Mouse (Mus musculus) inflammation-experienced regulatory T-cells, adult 16 weeks (primary cell): ENCODE results near the gene Adat3. TPM values are rescaled to one million over a fixed set of nuclear protein-coding genes. Genes with fewer than 3 reads are reported as not detected.

Source experiments
- polyA plus RNA-seq: library from polyadenylated mRNA; unstranded; fragments of 100-300 nt; shearing (Covaris generic); gene quantifications from one replicate; pipeline ENCODE4 v1.2.1, GENCODE M21; 2017

Adat3 gene
- 6.4 TPM for polyA plus RNA-seq

GRCm38 (mm10) chr10:80602698-80603325, at the start of gene Adat3, which contains the start of gene Scamp4:
Gene Adat3, plus strand, starts transcription at chr10:80602880.
Gene Scamp4, plus strand, starts transcription at chr10:80602872.

GRCm38 (mm10) chr10:80561116-80561944, 41.4 kb upstream of the Adat3 start, which contains the start of gene Rexo1:
Gene Rexo1, minus strand, starts transcription at chr10:80561560.

GRCm38 (mm10) chr10:80577195-80578130, 25.2 kb upstream of the Adat3 start, which contains the start of gene Klf16:
Gene Klf16, minus strand, starts transcription at chr10:80577321.

GRCm38 (mm10) chr10:80589879-80590854, 12.5 kb upstream of the Adat3 start, which contains the start of gene Abhd17a:
Gene Abhd17a, minus strand, starts transcription at chr10:80590341.

GRCm38 (mm10) chr10:80605721-80606120, 3.0 kb downstream of the Adat3 start, which contains the start of gene Gm49322:
Gene Gm49322, plus strand, starts transcription at chr10:80606021.

GRCm38 (mm10) chr10:80622661-80623456, 20.2 kb downstream of the Adat3 start, which contains the start of gene Csnk1g2:
Gene Csnk1g2, plus strand, starts transcription at chr10:80622838.

GRCm38 (mm10) chr10:80656863-80657623, 54.4 kb downstream of the Adat3 start, which contains the start of gene Btbd2:
Gene Btbd2, minus strand, starts transcription at chr10:80657071.

Other genes with a start within 250 kb of the Adat3 start
- gene Plk5, start 246.4 kb upstream of the Adat3 start, polyA plus RNA-seq: not detected
- 0.29 TPM for gene Mex3d, start 215.2 kb upstream of the Adat3 start, polyA plus RNA-seq
- gene Mbd3, start 203.3 kb upstream of the Adat3 start, polyA plus RNA-seq: 34.4 TPM
- gene Uqcr11, start 196.1 kb upstream of the Adat3 start, polyA plus RNA-seq: 258 TPM
- gene Tcf3, start 169.2 kb upstream of the Adat3 start, polyA plus RNA-seq: 31.6 TPM
- not detected for gene Onecut3, start 108.0 kb upstream of the Adat3 start, polyA plus RNA-seq
- not detected for gene Atp8b3, start 63.8 kb upstream of the Adat3 start, polyA plus RNA-seq
- 59.7 TPM for gene Rexo1, start 41.3 kb upstream of the Adat3 start, polyA plus RNA-seq
- 1.1 TPM for gene Klf16, start 25.6 kb upstream of the Adat3 start, polyA plus RNA-seq
- 36.0 TPM for gene Abhd17a, start 12.5 kb upstream of the Adat3 start, polyA plus RNA-seq
- 136 TPM for gene Scamp4, start within 50 bp of the Adat3 start, polyA plus RNA-seq
- gene Gm49322, start 3.1 kb downstream of the Adat3 start, polyA plus RNA-seq: 10.5 TPM
- 9.8 TPM for gene Csnk1g2, start 20.0 kb downstream of the Adat3 start, polyA plus RNA-seq
- 4.6 TPM for gene Btbd2, start 54.2 kb downstream of the Adat3 start, polyA plus RNA-seq
- 17.5 TPM for gene Mknk2, start 75.2 kb downstream of the Adat3 start, polyA plus RNA-seq
- 426 TPM for gene Mob3a, start 99.1 kb downstream of the Adat3 start, polyA plus RNA-seq
- 188 TPM for gene Izumo4, start 99.3 kb downstream of the Adat3 start, polyA plus RNA-seq
- gene Ap3d1, start 139.4 kb downstream of the Adat3 start, polyA plus RNA-seq: 52.0 TPM
- gene Dot1l, start 152.3 kb downstream of the Adat3 start, polyA plus RNA-seq: 9.4 TPM
- gene Sf3a2, start 195.3 kb downstream of the Adat3 start, polyA plus RNA-seq: 68.2 TPM
- gene Plekhj1, start 195.7 kb downstream of the Adat3 start, polyA plus RNA-seq: 259 TPM
- gene Amh, start 202.4 kb downstream of the Adat3 start, polyA plus RNA-seq: not detected
- gene Jsrp1, start 210.6 kb downstream of the Adat3 start, polyA plus RNA-seq: not detected
- 2,156 TPM for gene Oaz1, start 223.8 kb downstream of the Adat3 start, polyA plus RNA-seq
- not detected for gene Lingo3, start 241.2 kb downstream of the Adat3 start, polyA plus RNA-seq